Mouse (Mus musculus): ENCODE data around the gene Tmub1. TPM values are rescaled to one million over a fixed set of nuclear protein-coding genes. Genes with fewer than 3 reads are reported as not detected.

The Tmub1 gene
- total RNA-seq, 2 experiments from 2014 or later: 9.1 to 12.0 TPM

GRCm38 (mm10) chr5:24426556-24427284, 20.9 kb downstream of the Tmub1 start:
- DNase-seq (ENCODE audit: low spot score): no peak
- intact Hi-C loops (cut with DNase I): loop anchor here (2.0 kb wide), 1 partner anchor 16 kb away; no protein-coding TSS in a partner anchor

DNA sequence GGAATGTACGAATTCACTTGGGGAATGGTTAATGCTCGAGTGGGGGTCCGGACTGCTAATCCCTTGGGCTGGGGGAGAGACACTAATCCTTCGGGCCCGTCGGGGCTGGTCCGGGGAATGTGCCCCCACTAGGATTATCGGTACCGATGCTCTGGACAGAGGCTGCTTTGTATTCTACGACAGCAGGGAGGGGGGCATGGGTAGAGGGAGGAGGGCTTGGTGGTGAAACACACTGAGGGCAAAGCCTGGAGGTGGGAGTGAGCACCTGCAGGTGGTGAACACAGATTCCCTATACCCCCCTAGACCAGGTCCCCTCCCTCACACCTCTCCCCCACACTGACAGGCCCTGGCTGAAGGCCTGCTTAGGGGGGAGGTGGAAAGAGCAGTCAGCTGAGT, 21.6 kb downstream of the Tmub1 start:
- DNase-seq (ENCODE audit: low spot score): no peak
- intact Hi-C loops (cut with DNase I): loop anchor here (2.0 kb wide), 1 partner anchor 17 kb away; no protein-coding TSS in a partner anchor

DNA sequence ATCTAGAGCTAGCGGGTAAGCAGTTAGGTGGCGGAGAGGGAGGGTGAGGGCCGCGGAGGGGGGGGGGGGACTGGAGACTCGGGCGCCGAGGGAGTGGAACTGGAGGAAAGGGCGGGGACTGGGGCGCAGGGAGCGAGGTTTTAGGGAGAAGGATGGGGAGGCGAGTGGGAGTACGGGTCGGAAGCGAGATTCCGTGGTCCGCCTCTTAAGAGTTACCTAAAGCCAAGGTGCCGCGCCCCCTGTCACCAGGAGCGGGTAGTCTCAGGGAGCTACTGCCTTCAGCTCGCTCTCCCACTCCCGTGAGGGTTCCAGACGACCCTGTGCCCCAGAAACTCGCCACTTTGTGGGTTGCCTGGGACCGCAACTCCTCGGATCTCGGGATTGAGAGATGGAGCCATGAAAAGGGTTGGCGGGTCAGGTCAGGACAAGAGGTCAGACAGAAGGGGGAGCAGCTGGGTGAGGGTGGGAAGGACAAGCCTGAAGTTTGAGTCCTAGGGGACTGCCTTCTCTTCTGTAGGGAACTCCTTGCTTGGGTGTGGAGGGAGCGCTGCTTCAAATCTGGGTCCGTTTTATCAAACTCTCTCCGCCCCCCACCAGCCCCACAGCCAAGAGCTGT, 22.1 kb downstream of the Tmub1 start:
- intact Hi-C loops (cut with DNase I): loop anchor here (2.0 kb wide), 1 partner anchor 17 kb away; no protein-coding TSS in a partner anchor
- DNase-seq (ENCODE audit: low spot score): no peak

DNA sequence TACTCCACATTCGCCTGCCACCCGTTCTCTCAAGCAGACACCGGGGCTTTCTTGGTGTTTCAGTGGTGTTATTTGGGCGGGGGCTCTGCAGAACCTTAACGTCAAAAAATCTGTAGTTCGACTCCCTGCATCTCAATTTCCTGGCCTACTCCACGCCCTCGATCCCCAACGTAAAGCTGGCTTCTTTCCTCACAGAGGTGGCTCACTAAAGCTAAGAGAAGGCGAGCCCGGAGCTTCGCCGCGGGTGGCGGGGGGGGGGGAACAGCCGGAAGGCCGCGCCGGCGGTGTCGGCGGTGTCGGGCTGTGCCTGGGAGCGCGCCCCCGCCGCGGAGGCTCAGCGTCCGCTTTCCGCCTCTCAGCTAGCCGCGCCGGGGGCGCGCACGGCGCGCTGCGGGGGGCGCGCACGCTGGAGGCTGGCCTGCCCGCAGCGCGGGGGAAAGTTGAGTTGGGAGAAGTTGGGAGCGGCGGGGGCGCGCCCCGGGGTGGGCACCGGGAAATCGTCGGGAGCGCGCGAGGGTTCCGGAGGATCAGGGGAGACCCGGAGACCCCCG, 22.7 kb downstream of the Tmub1 start:
- DNase-seq (ENCODE audit: low spot score): peak; percentile 78
- intact Hi-C loops (cut with DNase I): no loop called here

DNA sequence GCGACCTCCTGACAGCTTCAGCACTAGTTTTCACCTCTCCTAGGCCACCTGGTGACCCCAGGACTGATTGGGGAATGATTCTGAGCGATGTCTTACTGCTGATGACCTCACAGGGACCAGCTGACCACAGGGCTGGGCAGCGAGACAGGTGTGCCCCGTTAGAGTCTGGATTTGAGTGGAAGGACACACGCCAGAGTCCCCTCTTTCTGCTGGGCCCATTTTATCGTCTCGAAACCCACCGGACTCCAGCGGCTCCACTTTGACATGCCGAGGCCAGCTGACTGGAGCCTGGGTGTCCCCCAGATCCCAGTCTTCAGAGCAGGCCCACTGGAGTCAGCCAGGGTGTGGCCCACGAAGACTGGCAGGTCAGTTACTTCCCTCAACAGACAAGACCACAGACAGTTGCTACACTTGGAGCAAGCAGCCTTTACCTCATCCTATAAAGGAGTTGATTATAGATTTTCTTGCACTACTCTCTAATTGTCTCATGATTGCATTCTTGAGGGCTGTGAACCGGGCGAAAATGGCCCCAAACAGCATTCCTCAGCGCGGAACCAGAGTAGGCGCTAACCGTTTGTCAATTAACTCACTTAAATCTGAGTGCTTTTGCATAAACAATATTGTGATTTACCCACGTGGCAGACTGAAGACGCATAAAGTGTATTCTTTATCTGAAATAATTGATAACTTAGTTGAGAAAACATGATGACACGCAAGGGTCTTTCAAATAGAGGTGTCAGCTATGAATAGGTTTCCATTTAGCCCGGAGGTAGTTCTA, 23.5 kb downstream of the Tmub1 start:
- no peak for DNase-seq (ENCODE audit: low spot score)

GRCm38 (mm10) chr5:24423129-24424003, 24.3 kb downstream of the Tmub1 start, which contains the start of the genes Cdk5 and Slc4a2:
Cdk5 (minus strand) TSS chr5:24423530.
Slc4a2 (plus strand) TSS chr5:24423837.
- intact Hi-C loops (cut with DNase I): no loop called here
- DNase-seq (ENCODE audit: low spot score): peak; percentile 98

More for the DNA sequence above, 23.5 kb downstream of the Tmub1 start:
- intact Hi-C loops (cut with DNase I): no loop called here

- intact Hi-C loops (cut with DNase I): loop anchor here (2.0 kb wide), 1 partner anchor 20 kb away; no protein-coding TSS in a partner anchor
- DNase-seq (ENCODE audit: low spot score): no peak
Measured at GRCm38 (mm10) chr5:24420381-24420780, 27.3 kb downstream of the Tmub1 start.

DNA sequence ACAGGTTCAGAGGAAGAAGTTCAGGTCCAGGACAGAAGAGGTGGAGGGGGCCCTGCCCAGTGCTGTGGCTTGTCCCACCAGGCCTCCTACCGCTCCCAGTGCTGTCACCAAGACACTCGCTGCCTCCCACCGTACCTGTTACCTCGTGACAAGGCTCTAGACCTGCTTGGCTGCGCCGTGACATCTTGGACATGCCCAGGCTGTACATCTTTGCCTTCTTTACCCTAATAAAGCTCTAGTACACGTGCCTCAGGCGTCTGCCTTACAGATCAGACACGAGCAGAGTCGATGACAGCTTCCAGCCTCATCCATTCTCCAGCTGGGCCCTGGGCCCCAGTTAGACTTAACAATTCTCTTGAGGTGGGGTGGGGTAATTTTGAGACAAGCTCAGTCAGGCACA, 30.1 kb downstream of the Tmub1 start:
- intact Hi-C loops (cut with DNase I): loop anchor here (2.0 kb wide), 1 partner anchor 53 kb away; no protein-coding TSS in a partner anchor
- DNase-seq (ENCODE audit: low spot score): no peak

GRCm38 (mm10) chr5:24416222-24416736, 31.4 kb downstream of the Tmub1 start:
- peak; percentile 33 for DNase-seq (ENCODE audit: low spot score)
- intact Hi-C loops (cut with DNase I): loop anchor here (2.0 kb wide), 1 partner anchor 55 kb away; no protein-coding TSS in a partner anchor

DNA sequence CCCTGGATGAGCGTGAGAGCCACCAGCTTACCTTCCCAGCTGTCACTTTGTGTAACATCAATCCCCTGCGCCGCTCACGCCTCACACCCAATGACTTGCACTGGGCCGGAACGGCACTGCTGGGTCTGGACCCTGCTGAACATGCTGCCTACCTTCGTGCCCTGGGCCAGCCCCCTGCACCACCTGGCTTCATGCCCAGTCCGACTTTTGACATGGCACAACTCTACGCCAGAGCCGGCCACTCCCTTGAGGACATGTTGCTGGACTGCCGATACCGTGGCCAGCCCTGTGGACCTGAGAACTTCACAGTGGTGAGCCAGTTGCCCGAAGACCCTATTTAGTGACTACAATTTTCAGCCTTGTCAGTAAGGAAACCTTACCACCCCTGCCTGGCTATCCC, 33.7 kb downstream of the Tmub1 start:
- no peak for DNase-seq (ENCODE audit: low spot score)
- intact Hi-C loops (cut with DNase I): no loop called here

DNA sequence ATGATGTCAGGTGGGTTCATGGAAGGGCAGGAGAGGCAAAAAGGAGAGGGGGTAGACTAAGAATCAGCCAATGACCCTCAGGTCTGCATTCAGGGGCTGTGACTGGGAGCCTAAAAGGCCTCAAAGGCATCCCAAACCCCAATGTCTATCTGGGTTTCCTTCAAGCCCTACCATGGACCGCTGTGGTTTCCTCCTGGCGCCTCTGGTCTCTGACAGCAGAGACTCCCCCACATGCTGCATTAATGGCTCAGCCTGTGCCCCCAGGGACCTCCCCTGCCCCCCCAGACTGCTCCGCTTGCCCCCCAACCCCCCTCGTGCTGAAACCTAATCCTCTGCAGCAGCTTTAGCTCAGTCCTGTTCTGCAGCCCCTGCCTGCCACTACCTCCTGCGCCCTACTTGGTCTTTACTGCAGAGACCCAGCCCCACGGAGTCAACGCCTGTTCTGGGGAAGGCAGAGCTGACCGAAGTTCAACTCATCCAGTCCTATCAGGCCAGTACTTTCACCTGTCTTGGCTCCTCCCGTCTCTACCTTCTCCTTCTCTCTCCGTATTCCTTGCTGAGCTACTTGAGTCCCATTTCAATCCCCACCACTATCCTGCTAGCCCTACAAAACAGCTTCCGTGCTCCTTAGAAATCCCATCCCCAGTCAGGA, 34.5 kb downstream of the Tmub1 start, which contains the start of gene Asic3:
Gene Asic3 (plus strand): TSS at position 351 of the 652 bp plus-strand sequence.
- no peak for DNase-seq (ENCODE audit: low spot score)
- intact Hi-C loops (cut with DNase I): no loop called here

GRCm38 (mm10) chr5:24412063-24412462, 35.6 kb downstream of the Tmub1 start:
- DNase-seq (ENCODE audit: low spot score): no peak
- intact Hi-C loops (cut with DNase I): no loop called here

GRCm38 (mm10) chr5:24409466-24409865, 38.2 kb downstream of the Tmub1 start:
- no peak for DNase-seq (ENCODE audit: low spot score)
- intact Hi-C loops (cut with DNase I): no loop called here

GRCm38 (mm10) chr5:24408651-24409050, 39.0 kb downstream of the Tmub1 start:
- no peak for DNase-seq (ENCODE audit: low spot score)
- intact Hi-C loops (cut with DNase I): no loop called here

GRCm38 (mm10) chr5:24405389-24405876, 42.2 kb downstream of the Tmub1 start:
- DNase-seq (ENCODE audit: low spot score): no peak
- intact Hi-C loops (cut with DNase I): no loop called here

- intact Hi-C loops (cut with DNase I): no loop called here
- no peak for DNase-seq (ENCODE audit: low spot score)
Measured at GRCm38 (mm10) chr5:24404594-24405360, 42.9 kb downstream of the Tmub1 start.

GRCm38 (mm10) chr5:24401969-24402368, 45.7 kb downstream of the Tmub1 start:
- DNase-seq (ENCODE audit: low spot score): no peak
- intact Hi-C loops (cut with DNase I): loop anchor here (2.0 kb wide), 1 partner anchor 19 kb away; no protein-coding TSS in a partner anchor
